ENCODE assay signal across 11 mouse cellular contexts in genomic region chr11:48989981-48990380, GRCm38 (mm10). TPM values are rescaled to one million over a fixed set of nuclear protein-coding genes. Genes with fewer than 3 reads are reported as not detected.
"Had no signal": no experiment of that assay in that cellular context is flagged by ENCODE, and none has a peak within 500 bp of the region (broad histone marks: within the 10 kb centered on the region; RNA-seq: fewer than 3 reads in every experiment).

No protein-coding gene starts in this region.

RNA-seq across cellular contexts. Expression of gene Gm12185, which starts 2.0 kb away (rescaled TPM):
- polyA plus RNA-seq: lung, embryonic 14.5 days; lung, embryonic 16.5 days; midbrain, embryonic 10.5 days; midbrain, embryonic 12.5 days; midbrain, embryonic 14.5 days; midbrain, embryonic 16.5 days; neural tube, embryonic 11.5 days; neural tube, embryonic 13.5 days; neural tube, embryonic 15.5 days; stomach, embryonic 15.5 days; testis, adult 2 months had no signal

RNA-seq across cellular contexts. Expression of gene Tgtp1, which starts 4.0 kb away (rescaled TPM):
- polyA plus RNA-seq: midbrain, embryonic 10.5 days; midbrain, embryonic 12.5 days; midbrain, embryonic 16.5 days; neural tube, embryonic 11.5 days; neural tube, embryonic 15.5 days had no signal

RNA-seq across cellular contexts. Expression of gene 9930111J21Rik1, which starts 10.8 kb away (rescaled TPM):
- polyA plus RNA-seq: testis, adult 2 months had no signal

RNA-seq across cellular contexts. Expression of gene Olfr56, which starts 11.3 kb away (rescaled TPM):
- polyA plus RNA-seq: lung, embryonic 14.5 days; lung, embryonic 16.5 days; midbrain, embryonic 10.5 days; midbrain, embryonic 12.5 days; midbrain, embryonic 14.5 days; midbrain, embryonic 16.5 days; neural tube, embryonic 11.5 days; neural tube, embryonic 13.5 days; neural tube, embryonic 15.5 days; stomach, embryonic 15.5 days; testis, adult 2 months had no signal
